Mouse (Mus musculus): ENCODE measurements around the gene Sycp2. TPM values are rescaled to one million over a fixed set of nuclear protein-coding genes. Genes with fewer than 3 reads are reported as not detected.

The Sycp2 gene
- polyA plus RNA-seq (2012; rRNA removed; ENCODE audit: low replicate concordance), result 0.04 and 0.07 TPM in 2 replicates

GRCm38 (mm10) chr2:178407053-178407815 lies at the start of gene Sycp2:
TSS of gene Sycp2 (minus strand) at chr2:178407685.

GRCm38 (mm10) chr2:178430231-178430630 lies 22.7 kb upstream of the Sycp2 start, which contains the start of gene Cdh26:
TSS of gene Cdh26 (plus strand) at chr2:178430531.

GRCm38 (mm10) chr2:178414261-178415149 lies 7.0 kb upstream of the Sycp2 start, which contains the start of the genes Ppp1r3d and Fam217b:
TSS of gene Ppp1r3d (minus strand) at chr2:178414472.
TSS of gene Fam217b (plus strand) at chr2:178414524.

Other genes starting within 250 kb of the Sycp2 start
- gene Ppp1r3d, start 6.8 kb upstream of the Sycp2 start, polyA plus RNA-seq (2012; rRNA removed; ENCODE audit: low replicate concordance), result 10.0 and 18.2 TPM in 2 replicates
- gene Fam217b, start 6.8 kb upstream of the Sycp2 start, polyA plus RNA-seq (2012; rRNA removed; ENCODE audit: low replicate concordance), result 5.8 and 8.6 TPM in 2 replicates
- gene Cdh26, start 22.8 kb upstream of the Sycp2 start, polyA plus RNA-seq (2012; rRNA removed; ENCODE audit: low replicate concordance), result 0.37 and 0.58 TPM in 2 replicates